Mouse (Mus musculus) olfactory bulb, adult 2 months (tissue): ENCODE measurements around the gene E430018J23Rik. TPM values are rescaled to one million over a fixed set of nuclear protein-coding genes. Genes with fewer than 3 reads are reported as not detected.
A peak's percentile ranks its signal among the peaks of the same experiment; 100 is the strongest.
"Not testable (repeated sequence)": the region's sequence is repeated elsewhere in the genome, so short reads cannot be mapped to it uniquely, and the experiment has no call there.

Experiments used
- H3K27ac ChIP-seq: fragments of 200-500 bp; 2 replicates; pipeline ENCODE4 v1.5.1; 2012; ENCODE audit warnings: low read depth, low read length; ENCODE audit not compliant: insufficient read depth
- H3K4me1 ChIP-seq: fragments of 200-500 bp; 2 replicates; pipeline ENCODE4 v1.6.1; 2012; ENCODE audit warnings: low read length; ENCODE audit not compliant: control insufficient read depth, insufficient read depth
- H3K4me3 ChIP-seq: fragments of 200-500 bp; 2 replicates; pipeline ENCODE4 v1.5.1; 2012; ENCODE audit warnings: mild to moderate bottlenecking, low read depth, low read length, moderate library complexity; ENCODE audit not compliant: insufficient read depth
- CTCF ChIP-seq: fragments of 200-500 bp; IDR thresholded peaks from 2 replicates; pipeline ENCODE4 v1.5.1; 2012; ENCODE audit warnings: low read depth, mild to moderate bottlenecking, low read length, moderate library complexity; ENCODE audit not compliant: insufficient read depth
- POLR2A ChIP-seq: fragments of 200-500 bp; IDR thresholded peaks from 2 replicates; pipeline ENCODE4 v1.6.1; 2012; ENCODE audit warnings: mild to moderate bottlenecking, low read depth, low read length, moderate library complexity; ENCODE audit not compliant: insufficient read depth
- WGBS: fragments of 180-500 bp; shearing (Covaris S2); methylation state at CpG from one replicate; pipeline ENCODE4 v1.1.7; 2018; 5-methylcytosine and 5-hydroxymethylcytosine counted together
- polyA plus RNA-seq: library from polyadenylated mRNA; stranded (reverse); fragments of >200 nt; gene quantifications from 2 replicates; pipeline ENCODE4 v1.2.4, GENCODE M21; 2012; ENCODE audit warnings: low replicate concordance; ENCODE audit not compliant: missing spikeins, insufficient read depth, insufficient read length

The E430018J23Rik gene
- polyA plus RNA-seq, 1 experiment, result not detected

- H3K4me3 ChIP-seq, result peak within 1 kb of the TSS; percentile 61
- peak; percentile 67; the same call in 1 of the 2 replicates for TF ChIP-seq CTCF
- WGBS, result 3% methylated on average over 40 of the region's 40 CpGs
- H3K4me1 ChIP-seq, result not testable (repeated sequence)
- peak within 1 kb of the TSS; percentile 77 for H3K27ac ChIP-seq
These were observed 12.9 kb upstream of the E430018J23Rik start, which contains the start of gene Zfp764 for GRCm38 (mm10) chr7:127406002-127406987. Gene Zfp764, minus strand, starts transcription at chr7:127406822.

- 95% methylated on average over 6 of the region's 6 CpGs for WGBS
- not testable (repeated sequence) for H3K4me1 ChIP-seq, H3K27ac ChIP-seq, H3K4me3 ChIP-seq
These were observed 10.7 kb upstream of the E430018J23Rik start for GRCm38 (mm10) chr7:127404101-127404500.

GRCm38 (mm10) chr7:127402980-127403379, 9.6 kb upstream of the E430018J23Rik start:
- TF ChIP-seq POLR2A (no peak), CTCF (no peak)
- H3K27ac ChIP-seq, result no peak overlapping the region
- peaks cover 6% of the 10 kb centered on the region; the same call in 1 of the 2 replicates for H3K4me1 ChIP-seq
- no peak overlapping the region for H3K4me3 ChIP-seq
- WGBS, result 54% methylated on average over 2 of the region's 2 CpGs

- TF ChIP-seq CTCF (no peak), POLR2A (no peak)
- Histone ChIP-seq H3K27ac (no peak overlapping the region), H3K4me1 (no peaks in the 10 kb centered on the region; the same call in 1 of the 2 replicates), H3K4me3 (no peak overlapping the region)
- WGBS, result 61% methylated on average over 3 of the region's 3 CpGs
These were observed 6.9 kb upstream of the E430018J23Rik start for GRCm38 (mm10) chr7:127400355-127400754.

GRCm38 (mm10) chr7:127393944-127394333, 510 bp upstream of the E430018J23Rik start:
- peak overlapping the region; percentile 39; the same call in 1 of the 2 replicates for H3K27ac ChIP-seq
- peaks cover 9% of the 10 kb centered on the region for H3K4me1 ChIP-seq
- no peak for TF ChIP-seq CTCF
- no peak for TF ChIP-seq POLR2A
- WGBS, result 8% methylated on average over 7 of the region's 7 CpGs
- H3K4me3 ChIP-seq, result peak overlapping the region; percentile 58

- peak overlapping the region; percentile 87 for H3K4me3 ChIP-seq
- TF ChIP-seq CTCF (no peak), POLR2A (no peak)
These were observed 1.1 kb downstream of the E430018J23Rik start for GRCm38 (mm10) chr7:127392251-127392824.

GRCm38 (mm10) chr7:127391538-127391937, 1.9 kb downstream of the E430018J23Rik start:
- TF ChIP-seq CTCF (no peak), POLR2A (no peak)
- no peak overlapping the region for H3K4me3 ChIP-seq
- WGBS, result 94% methylated on average over 16 of the region's 16 CpGs
- no peak overlapping the region for H3K27ac ChIP-seq
- peaks cover 9% of the 10 kb centered on the region for H3K4me1 ChIP-seq

More at GRCm38 (mm10) chr7:127392251-127392824, 1.1 kb downstream of the E430018J23Rik start:
- WGBS, result 83% methylated on average over 8 of the region's 8 CpGs
- H3K27ac ChIP-seq, result no peak overlapping the region
- peaks cover 9% of the 10 kb centered on the region for H3K4me1 ChIP-seq

GRCm38 (mm10) chr7:127390306-127390705, 3.1 kb downstream of the E430018J23Rik start:
- Histone ChIP-seq H3K4me1 (peaks cover 17% of the 10 kb centered on the region), H3K4me3 (no peak overlapping the region), H3K27ac (no peak overlapping the region)
- 66% methylated on average over 7 of the region's 7 CpGs for WGBS
- TF ChIP-seq POLR2A (no peak), CTCF (no peak)

- not testable (repeated sequence) for H3K27ac ChIP-seq, H3K4me3 ChIP-seq
- H3K4me1 ChIP-seq, result peaks cover 17% of the 10 kb centered on the region
These were observed 5.2 kb downstream of the E430018J23Rik start for GRCm38 (mm10) chr7:127388201-127388600.
